Mouse (Mus musculus) spleen, adult 2 months (tissue): ENCODE measurements around the gene Vps16. TPM values are rescaled to one million over a fixed set of nuclear protein-coding genes. Genes with fewer than 3 reads are reported as not detected.

Experiments used
- DNase-seq, 2 experiments: peaks; one replicate each; pipeline versions ENCODE4 v3.0.0 to v3.0.0-alpha.2; 2012 to 2021; ENCODE audit warnings: low spot score in 2 of 2, low read depth in 1 of 2
- H3K27ac ChIP-seq: fragments of 200-500 bp; 2 replicates; pipeline ENCODE4 v1.5.1; 2012; ENCODE audit warnings: low read length, inconsistent platforms; ENCODE audit not compliant: insufficient read depth
- H3K27me3 ChIP-seq: fragments of 200-500 bp; 2 replicates; pipeline ENCODE4 v1.6.1; 2012; ENCODE audit warnings: mild to moderate bottlenecking, moderate library complexity, low read length, inconsistent platforms; ENCODE audit not compliant: control insufficient read depth, insufficient read depth
- H3K36me3 ChIP-seq: fragments of 200-500 bp; 2 replicates; pipeline ENCODE4 v1.6.1; 2012; ENCODE audit warnings: mild to moderate bottlenecking, low read length, inconsistent platforms; ENCODE audit not compliant: control insufficient read depth, insufficient read depth
- H3K4me1 ChIP-seq: fragments of 200-500 bp; 2 replicates; pipeline ENCODE4 v1.6.1; 2011; ENCODE audit warnings: inconsistent platforms; ENCODE audit not compliant: control insufficient read depth, insufficient read depth, insufficient read length
- H3K4me3 ChIP-seq: fragments of 200-500 bp; 2 replicates; pipeline ENCODE4 v1.5.1; 2011; ENCODE audit warnings: mild to moderate bottlenecking, inconsistent platforms; ENCODE audit not compliant: insufficient read depth, insufficient read length; ENCODE audit errors: extremely low read depth
- CTCF ChIP-seq: fragments of 200-500 bp; IDR thresholded peaks from 2 replicates; pipeline ENCODE4 v1.5.1; 2011; ENCODE audit warnings: mild to moderate bottlenecking, inconsistent platforms; ENCODE audit not compliant: insufficient read depth, insufficient read length, insufficient replicate concordance; ENCODE audit errors: extremely low read depth
- POLR2A ChIP-seq: fragments of 200-500 bp; IDR thresholded peaks from 2 replicates; pipeline ENCODE4 v1.6.1; 2011; ENCODE audit warnings: low read depth, low read length, inconsistent platforms
- WGBS: fragments of 180-500 bp; shearing (Covaris S2); methylation state at CpG from one replicate; pipeline ENCODE4 v1.1.7; 2018; 5-methylcytosine and 5-hydroxymethylcytosine counted together
- polyA plus RNA-seq: library from polyadenylated mRNA; depleted of rRNA; stranded (reverse); fragments of >200 nt; gene quantifications from 2 replicates; pipeline ENCODE4 v1.2.3, GENCODE M21; 2012

Gene Vps16
- polyA plus RNA-seq, 1 experiment, result 84.8 TPM

DNA sequence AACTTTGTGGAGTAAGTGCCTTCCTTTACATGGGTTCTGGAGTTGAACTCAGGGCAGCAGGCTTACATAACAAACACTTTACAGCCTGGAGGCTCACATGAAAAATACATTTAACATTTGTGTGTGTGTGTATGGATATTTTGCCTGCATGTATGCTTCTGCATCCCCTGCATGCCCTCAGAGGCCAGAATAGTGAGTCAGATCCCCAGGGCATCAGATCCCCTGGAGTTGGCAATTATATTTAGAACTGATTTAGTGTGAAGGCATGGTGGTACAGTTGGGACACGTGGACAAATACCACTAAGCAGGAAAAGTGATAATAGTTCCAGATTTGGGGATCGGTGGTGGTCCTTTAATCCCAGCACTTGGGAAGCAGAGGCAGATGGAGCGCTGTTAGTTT lies 35.4 kb downstream of the Vps16 start:
- Histone ChIP-seq H3K4me3 (no peak overlapping the region), H3K36me3 (peaks cover 2% of the 10 kb centered on the region), H3K27me3 (no peaks in the 10 kb centered on the region), H3K4me1 (no peaks in the 10 kb centered on the region; the same call in none of the 2 replicates), H3K27ac (no peak overlapping the region)
- TF ChIP-seq CTCF (no peak), POLR2A (no peak)
- no peak for DNase-seq
- WGBS, result 95% methylated on average over 3 of the region's 3 CpGs

DNA sequence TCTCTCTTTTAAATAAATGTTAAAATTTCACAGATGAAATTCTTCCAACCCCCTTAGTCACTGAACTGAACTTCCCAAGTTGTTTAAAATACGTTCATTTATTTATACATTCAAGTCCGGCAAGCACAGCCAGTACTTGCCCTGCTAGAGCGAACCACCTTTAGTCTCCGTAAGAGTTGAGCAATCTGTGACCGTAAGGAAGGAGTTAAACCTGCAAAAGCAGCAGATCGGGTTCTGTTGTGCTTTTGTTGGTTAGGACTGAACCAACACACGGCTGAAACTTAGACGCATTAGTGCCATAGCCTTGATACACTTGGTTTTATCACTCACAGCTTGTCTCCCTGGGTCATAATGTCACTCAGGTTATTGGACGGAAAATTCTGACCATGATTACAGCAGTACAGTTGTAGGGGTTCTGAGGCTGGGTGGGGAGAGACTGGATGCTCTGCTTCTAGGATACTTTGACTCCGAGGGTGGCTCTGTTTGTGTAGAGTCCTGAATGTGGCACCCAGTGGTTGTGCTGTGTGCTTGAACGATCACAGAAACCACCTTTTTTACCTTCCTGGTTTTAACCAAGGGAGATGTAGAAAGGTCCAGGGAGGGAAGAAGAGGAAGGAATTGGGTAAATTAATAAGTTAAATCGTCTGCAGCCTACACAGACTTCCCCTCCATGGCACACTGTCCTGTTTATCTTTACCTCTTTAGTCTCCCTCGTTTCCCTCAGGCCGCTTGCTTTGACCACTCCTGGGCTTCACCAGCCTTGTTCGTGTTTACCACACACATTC lies 37.3 kb downstream of the Vps16 start:
- H3K27ac ChIP-seq, result no peak overlapping the region
- peaks cover 2% of the 10 kb centered on the region for H3K36me3 ChIP-seq
- WGBS, result 59% methylated on average over 15 of the region's 15 CpGs
- no peak overlapping the region for H3K4me3 ChIP-seq
- no peaks in the 10 kb centered on the region; the same call in none of the 2 replicates for H3K4me1 ChIP-seq
- DNase-seq, result no peak
- no peaks in the 10 kb centered on the region for H3K27me3 ChIP-seq
- TF ChIP-seq POLR2A (no peak), CTCF (no peak)

DNA sequence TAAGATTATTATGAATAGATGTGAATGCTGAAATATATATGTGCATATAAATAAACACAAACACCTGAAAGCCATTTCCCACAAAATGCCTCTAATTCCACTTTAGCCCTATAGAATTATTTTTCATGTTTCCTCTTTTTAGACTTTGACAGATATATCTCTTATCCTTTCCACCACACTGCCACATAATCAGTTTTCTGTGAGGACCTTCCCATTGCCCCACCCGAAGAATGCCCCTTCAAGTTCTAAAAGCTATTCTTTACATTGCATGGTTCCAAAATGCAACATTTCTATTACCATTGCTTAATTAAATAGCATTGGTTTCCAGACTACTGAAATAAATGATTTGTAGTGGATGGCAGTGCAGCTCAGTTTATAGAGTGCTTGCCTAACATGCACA lies 42.3 kb downstream of the Vps16 start:
- DNase-seq, result no peak
- Histone ChIP-seq H3K4me1 (no peaks in the 10 kb centered on the region; the same call in none of the 2 replicates), H3K27me3 (no peaks in the 10 kb centered on the region), H3K36me3 (peaks cover 2% of the 10 kb centered on the region), H3K4me3 (no peak overlapping the region), H3K27ac (no peak overlapping the region)
- WGBS, result 77% methylated on average over 1 of the region's 1 CpGs
- TF ChIP-seq POLR2A, result no peak
- TF ChIP-seq CTCF, result no peak

DNA sequence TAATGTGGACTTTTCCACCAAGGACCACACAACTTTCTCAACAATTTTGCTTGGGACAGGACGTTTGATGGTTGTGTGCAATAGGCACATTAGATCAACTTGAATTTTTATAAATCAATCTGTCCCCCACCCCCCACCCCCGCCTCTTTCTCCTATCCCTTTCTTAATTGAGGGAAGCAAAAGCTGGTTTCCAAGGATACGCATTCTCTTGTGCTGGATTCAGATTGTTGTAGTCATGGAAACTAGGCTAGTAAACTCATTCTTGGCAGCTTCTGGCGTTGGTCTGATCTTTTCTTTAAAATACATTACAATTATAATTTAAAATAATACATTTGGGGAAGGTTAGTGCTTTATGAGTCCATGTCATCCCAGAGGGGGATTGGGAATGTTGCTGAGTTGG lies 45.2 kb downstream of the Vps16 start:
- no peak overlapping the region for H3K4me3 ChIP-seq
- WGBS, result 85% methylated on average over 4 of the region's 4 CpGs
- TF ChIP-seq CTCF, result no peak
- TF ChIP-seq POLR2A, result no peak
- H3K27me3 ChIP-seq, result no peaks in the 10 kb centered on the region
- no peak overlapping the region for H3K27ac ChIP-seq
- no peaks in the 10 kb centered on the region for H3K36me3 ChIP-seq
- peaks cover 4% of the 10 kb centered on the region for H3K4me1 ChIP-seq
- DNase-seq, result no peak

DNA sequence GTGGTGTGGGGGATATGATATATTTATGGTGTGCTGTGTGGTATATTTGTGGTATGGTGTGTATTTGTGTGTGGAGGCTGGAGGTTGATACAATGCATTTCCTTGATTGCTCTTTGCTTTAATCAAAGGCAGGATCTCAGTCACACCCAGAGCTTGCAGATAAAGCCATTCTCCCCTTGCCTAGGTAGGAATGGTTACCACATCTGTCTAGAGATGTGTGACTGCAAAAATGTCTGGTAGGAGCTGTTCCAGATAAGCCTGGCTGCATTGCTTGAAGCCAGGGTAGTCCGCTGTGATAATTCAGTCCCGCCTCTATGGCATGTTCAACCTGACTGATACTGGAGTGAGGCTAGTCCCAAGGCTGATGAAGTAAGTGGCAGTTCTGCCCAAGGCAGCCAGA lies 45.8 kb downstream of the Vps16 start:
- H3K27me3 ChIP-seq, result no peaks in the 10 kb centered on the region
- no peak overlapping the region for H3K27ac ChIP-seq
- H3K36me3 ChIP-seq, result no peaks in the 10 kb centered on the region
- no peak for DNase-seq
- WGBS, result 77% methylated on average over 2 of the region's 2 CpGs
- TF ChIP-seq POLR2A (no peak), CTCF (no peak)
- peaks cover 4% of the 10 kb centered on the region for H3K4me1 ChIP-seq
- H3K4me3 ChIP-seq, result no peak overlapping the region

DNA sequence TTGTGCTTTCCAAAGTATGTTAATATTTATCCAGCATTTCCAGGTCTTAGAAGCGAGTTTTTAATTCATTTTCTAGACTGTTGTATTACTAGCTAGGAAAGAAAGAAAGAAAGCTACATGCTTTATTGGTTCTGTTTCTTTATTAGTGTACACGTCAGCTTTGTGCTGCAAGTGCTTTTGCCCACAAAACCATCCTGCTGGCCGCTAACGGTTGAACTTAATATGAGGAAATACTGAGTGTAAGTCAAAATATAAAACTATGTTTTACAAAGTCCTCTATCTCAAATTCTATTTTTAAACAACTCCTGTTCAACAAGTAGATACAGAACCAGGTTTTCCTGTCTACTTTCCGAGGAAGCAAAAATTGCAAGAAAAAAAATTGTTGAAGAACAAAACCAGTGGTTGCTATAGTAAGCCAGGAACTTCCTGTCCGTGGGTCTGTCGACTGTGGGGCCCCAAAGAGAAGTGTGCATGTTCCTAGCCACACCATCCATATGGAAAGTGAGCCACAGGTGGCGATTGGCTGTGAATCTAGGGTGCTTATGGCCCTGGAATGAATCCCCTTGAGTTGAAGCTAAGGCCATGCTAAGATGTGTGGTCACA lies 48.9 kb downstream of the Vps16 start:
- 8% methylated on average over 8 of the region's 8 CpGs for WGBS
- Histone ChIP-seq H3K4me3 (no peak overlapping the region), H3K4me1 (peaks cover 8% of the 10 kb centered on the region), H3K27me3 (no peaks in the 10 kb centered on the region), H3K27ac (no peak overlapping the region), H3K36me3 (no peaks in the 10 kb centered on the region)
- DNase-seq, result no peak
- no peak for TF ChIP-seq POLR2A
- TF ChIP-seq CTCF, result no peak

DNA sequence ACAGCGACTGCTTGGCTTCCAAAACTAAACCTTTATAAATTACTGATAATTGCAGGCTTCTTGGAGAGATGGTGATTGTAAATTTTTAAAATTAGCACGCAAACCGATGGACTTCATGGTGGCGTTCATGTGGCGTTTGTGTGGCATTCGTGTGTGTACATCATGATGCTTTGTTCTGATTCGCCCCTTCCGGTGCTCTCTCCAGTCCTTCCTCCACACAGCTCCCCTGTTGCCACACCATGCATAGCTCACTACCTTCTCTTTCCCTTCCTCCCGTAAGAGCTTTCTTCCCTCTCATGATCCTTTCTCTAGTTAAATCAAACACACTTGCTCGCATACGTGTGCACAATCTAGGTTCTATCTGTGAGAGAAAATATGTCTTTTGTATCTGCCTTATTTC lies 51.6 kb downstream of the Vps16 start:
- no peak for DNase-seq
- Histone ChIP-seq H3K27me3 (no peaks in the 10 kb centered on the region), H3K4me1 (peaks cover 8% of the 10 kb centered on the region), H3K4me3 (no peak overlapping the region), H3K36me3 (no peaks in the 10 kb centered on the region), H3K27ac (no peak overlapping the region)
- WGBS, result 93% methylated on average over 11 of the region's 11 CpGs
- TF ChIP-seq POLR2A (no peak), CTCF (no peak)
